Mouse (Mus musculus) thymus, postnatal 0 days (tissue): ENCODE measurements at regions not wholly inside any gene's neighbourhood (a gene's known extent, or its start where the extent isn't known, plus 50 kb on each side); places are given as distances from the start of the nearest gene placed in this dataset.

ENCODE experiments used
- DNase-seq: peaks from one replicate; pipeline ENCODE4 v3.0.0-alpha.2; 2015; ENCODE audit warnings: low spot score

DNA sequence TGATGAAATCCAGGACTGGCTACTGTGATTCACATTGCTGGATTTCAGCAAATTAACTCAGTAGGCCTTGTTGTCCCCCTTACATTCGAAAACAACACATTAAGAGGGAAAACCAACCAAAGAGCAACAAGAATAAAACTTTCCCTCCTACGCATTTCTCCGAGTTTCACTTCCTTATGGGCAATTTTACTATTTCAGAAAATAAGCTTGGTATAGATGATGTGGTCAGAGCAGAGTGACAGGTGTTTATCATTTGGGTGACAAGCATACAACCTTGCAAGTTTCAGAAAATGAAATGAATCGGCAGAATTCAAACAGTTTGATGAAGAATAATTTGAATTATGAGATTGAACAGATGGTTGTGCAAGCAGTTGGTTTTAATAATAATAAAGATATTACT is 220.6 kb downstream of the Etaa1 start:
- DNase-seq: no peak

GRCm38 (mm10) chr11:17734519-17734918 is 219.2 kb downstream of the Etaa1 start:
- no peak for DNase-seq

- no peak for DNase-seq
These were observed 214.8 kb downstream of the Etaa1 start for GRCm38 (mm10) chr11:17738879-17739278.

GRCm38 (mm10) chr11:17743821-17744220 is 209.9 kb downstream of the Etaa1 start:
- DNase-seq: no peak

DNA sequence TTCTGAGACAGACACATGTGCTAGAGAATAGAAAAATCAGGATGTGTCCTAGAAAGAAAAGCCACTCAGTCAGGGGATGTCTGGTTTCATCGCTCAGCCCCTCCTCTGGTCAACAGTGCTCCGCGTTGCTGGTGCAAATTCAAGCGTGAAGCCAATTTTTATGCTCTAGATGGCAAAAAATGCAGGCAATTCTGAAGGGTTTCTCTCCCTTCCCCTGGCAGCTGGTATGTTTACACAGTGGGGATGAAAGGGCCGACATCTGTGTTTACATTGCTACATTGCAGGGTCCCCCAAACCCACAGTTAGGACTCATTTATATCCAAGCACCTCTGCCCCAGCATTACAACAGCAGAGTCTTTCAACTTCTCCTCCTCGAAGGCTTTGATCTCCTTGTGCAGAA is 203.3 kb downstream of the Etaa1 start:
- no peak for DNase-seq

DNA sequence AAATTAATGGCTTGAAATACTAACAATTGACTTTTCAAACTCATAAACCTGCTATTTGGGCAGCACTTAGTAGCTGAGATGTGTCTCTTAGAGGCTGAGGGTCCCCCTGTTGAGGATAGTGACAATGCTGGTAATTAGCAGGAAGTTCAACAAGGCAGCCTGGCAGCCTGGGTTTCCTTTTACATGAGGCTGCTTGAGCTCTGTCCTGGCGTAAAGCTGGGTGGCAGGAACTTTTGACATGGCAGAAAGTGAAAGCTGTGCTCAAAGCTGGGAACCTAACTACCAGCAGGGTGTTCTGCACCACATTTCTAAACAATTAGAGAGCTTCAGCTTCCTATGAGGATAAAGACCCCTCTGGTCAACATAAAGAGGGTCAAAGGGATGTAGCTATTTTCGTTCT is 194.5 kb downstream of the Etaa1 start:
- DNase-seq: no peak

DNA sequence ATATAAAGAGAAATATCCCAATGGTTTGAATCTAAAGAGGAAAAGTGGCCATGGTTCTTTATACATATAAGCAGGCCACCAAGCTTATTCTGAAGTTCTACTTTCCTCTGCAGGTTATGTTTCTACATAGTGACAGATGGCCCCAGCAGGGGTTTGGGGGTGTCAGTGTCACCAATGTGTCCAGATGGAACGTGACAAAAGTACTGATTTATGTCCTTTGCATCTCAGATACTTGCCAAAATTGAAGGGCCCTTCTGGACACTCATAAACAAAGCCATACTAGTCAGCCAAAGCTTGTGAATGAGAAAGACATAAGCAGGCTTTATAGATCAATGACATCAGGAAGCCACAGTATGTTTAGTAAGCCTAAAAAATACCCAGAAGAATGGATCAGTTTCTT is 190.3 kb downstream of the Etaa1 start:
- DNase-seq: no peak

DNA sequence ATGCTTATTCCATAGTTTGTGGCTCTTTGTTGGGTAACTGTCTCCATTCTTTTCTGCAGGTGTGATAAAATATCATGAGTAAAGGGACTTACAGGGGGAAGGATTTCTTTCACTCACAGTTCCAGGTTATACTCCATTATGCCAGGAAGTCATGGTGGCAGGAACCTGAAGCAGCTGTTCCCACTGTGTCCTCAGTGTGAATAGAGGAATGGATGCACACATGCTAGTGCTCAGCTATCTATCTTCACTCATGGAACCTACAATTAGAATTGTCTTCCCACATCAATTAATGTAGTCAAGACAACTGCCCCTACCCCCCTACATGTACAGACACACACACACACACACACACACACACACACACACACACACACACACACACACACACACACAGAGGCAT is 189.5 kb downstream of the Etaa1 start:
- DNase-seq: no peak

GRCm38 (mm10) chr11:17768345-17768759 is 185.3 kb downstream of the Etaa1 start:
- DNase-seq: no peak

DNA sequence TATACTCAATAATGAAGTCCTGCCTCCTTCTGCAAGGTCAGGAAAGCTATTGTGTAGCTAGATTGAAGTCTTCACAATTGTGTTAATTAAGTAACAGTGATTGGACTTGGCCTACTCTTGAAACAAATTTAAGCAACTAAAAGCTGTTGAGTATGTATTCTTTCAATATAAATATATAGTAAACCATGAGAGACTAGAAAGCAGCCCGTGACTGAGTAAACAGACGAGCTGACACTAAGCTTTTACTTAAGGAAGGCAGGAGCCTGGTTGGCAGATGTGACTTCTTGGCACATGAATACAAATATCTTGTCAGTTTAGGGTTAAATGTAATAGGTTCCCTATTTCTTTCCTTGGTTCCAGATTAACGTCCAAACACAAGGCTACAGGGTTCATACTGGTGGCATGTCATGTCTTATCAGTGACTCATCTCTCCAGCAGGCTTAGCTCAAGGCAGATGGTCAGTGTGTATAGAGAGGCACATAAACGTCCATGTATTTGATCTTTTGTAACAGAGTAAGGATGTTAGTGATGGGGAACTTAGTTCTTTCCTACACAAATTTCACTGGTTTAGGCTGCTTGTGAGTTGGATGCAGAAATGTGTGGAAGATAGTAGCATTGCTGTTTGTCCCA is 184.7 kb downstream of the Etaa1 start:
- no peak for DNase-seq

DNA sequence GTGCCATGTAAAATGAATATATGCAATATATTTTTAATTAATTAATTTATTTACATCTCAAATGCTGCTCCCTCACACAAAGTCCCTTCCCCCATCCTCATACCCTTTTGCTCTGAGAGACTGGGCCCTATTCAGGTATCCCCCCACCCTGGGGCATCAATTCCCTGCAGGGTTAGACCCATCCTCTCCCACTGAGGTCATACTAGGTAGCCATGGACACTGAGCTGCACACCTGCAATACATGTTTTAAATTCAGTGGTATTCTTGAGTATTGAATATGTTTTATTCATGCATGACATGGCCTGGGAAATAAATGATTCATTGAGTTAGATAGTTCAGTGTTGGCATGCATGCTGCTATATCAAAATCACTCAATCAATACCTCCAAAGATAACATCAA is 156.0 kb downstream of the Etaa1 start:
- DNase-seq: no peak

DNA sequence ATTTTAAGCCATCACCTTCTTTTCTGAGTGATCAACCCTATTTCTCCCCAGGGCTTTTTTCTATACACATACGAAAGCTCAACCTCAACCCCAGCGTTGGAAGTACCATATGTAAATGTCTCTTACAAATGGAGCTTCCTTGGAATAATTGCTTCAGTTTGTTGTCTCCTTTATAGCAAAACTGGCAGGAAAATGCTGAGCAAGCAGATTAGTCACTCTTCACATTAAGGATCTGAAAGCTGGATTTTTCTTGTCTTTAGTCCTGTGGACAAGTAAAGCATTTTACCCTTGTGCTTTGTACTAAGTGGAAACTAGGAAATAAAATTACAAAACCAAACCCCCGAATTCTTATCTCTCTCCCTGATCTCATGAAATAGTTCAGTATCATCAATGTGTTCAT is 145.8 kb downstream of the Etaa1 start:
- DNase-seq: no peak

DNA sequence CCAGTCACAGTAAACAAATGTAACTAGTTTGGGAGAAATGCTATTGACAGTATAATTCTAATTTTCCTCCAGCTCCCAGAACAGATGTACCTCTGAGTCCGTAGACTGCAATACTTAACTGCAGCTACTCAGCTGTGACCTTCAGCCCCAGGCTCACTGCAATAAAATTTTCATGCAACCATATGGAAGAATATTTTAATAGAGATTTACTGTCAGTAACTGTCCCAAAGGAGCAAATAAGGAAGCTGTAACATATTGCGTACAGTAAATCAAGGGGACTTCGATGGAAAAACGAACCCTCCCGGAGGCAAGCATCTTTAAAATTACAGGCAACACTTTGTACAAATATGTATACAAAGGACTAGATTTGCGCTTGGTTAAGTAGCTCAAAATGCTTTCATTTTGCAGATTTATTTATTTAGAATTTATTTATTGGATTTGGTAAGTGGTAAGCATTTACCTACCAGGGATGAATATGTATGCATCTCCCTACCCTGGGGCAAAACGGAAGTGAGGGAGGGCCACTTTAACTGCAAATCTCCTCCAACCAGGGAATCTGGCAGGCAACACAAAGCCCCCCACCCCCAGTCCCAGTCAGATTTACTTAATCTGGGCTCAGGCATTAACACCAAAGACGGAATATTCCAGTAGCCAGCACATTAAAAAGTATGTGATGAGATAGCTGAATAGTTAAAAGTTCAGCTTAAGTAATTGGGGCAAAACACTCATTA is 141.7 kb downstream of the Etaa1 start:
- DNase-seq: no peak

GRCm38 (mm10) chr11:17842642-17843041 is 111.0 kb downstream of the Etaa1 start:
- DNase-seq: no peak

GRCm38 (mm10) chr11:17852405-17852804 is 101.3 kb downstream of the Etaa1 start:
- DNase-seq: peak; percentile 18

GRCm38 (mm10) chr11:17853246-17853804 is 100.3 kb downstream of the Etaa1 start:
- no peak for DNase-seq

- DNase-seq: no peak
These were observed 99.8 kb downstream of the Etaa1 start for GRCm38 (mm10) chr11:17853832-17854231.

- DNase-seq: no peak
These were observed 94.1 kb downstream of the Etaa1 start for GRCm38 (mm10) chr11:17859364-17860131.

DNA sequence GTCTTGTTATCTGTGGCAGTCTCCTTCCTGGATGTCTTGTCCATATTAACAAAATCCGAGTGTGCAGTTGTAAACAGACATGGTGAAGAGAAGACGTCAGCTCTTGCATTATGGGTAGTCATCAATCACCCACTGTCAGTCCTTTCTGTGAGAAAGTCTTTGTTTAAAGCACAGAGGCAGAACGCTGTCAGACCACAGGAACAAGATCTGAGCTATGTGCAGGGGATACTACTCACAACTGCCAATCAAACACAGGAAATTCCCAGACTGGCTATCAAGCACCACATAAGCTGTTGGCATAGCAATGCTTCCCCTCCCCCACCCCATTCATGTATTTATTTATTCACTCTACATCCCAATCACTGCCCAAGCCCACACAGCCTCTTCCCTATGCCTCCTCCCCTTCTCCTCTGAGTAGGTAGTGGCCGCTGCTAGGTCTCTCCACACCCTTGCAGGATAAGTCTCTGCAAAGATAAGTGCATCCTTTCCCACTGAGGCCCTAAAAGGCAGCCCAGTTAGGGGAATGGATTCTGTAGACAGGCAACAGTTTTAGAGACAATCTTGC is 88.8 kb downstream of the Etaa1 start:
- no peak for DNase-seq

DNA sequence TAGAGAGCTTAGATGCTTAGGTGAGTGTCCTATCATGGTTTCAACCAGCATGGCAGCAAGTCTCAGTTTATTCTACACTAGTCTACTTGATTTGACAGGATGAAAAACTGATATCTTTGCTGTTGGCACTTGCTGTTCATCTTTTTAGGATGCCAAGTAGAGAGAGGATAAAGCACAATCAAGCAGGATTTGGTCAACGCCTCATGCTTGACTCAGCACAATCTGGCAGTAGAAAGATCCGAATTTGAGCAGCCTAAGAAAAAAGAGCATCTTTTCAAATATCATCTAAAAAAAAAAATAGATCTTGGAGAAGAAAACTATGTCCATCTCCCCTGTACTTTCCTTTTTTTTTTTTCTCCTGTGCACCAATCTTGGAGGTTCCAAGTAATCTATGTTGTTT is 83.0 kb downstream of the Etaa1 start:
- DNase-seq: no peak

DNA sequence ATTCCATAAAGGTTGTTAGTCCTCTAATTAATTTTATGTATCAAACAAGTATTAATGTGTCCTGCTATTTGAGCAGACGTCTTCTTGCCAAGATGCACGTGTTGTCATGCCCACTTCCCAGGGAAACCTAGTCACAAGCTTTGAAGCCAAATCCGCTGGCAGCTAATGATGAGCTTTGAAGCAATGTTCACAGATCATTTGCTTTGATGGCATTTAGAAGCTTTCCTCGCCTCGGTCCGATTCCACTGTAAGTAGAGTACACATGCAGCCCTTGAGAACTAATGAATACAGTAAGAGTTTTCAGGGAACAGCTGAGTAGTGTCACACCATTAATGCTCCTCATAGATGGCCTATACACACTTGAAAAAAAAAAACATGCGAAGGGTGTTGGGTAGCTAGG is 81.8 kb downstream of the Etaa1 start:
- DNase-seq: no peak

DNA sequence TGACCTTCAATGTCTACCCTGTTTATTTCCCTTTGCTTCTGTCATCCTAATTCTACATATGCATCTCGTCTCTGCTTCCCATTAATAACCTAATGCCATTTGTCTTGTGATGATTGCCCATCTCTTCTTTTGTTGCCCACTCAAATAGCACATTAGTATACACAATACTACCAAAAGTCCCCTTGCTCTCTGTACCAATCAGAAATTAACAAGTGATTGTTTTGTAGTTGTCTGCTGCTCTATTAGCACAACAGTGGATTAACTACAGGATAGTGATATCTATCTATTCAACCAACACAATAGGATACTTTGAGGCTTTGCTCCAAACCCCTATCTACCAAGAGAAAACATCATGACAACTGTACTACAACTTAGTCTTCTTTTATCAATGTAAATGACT is 70.4 kb downstream of the Etaa1 start:
- no peak for DNase-seq
